Mouse (Mus musculus): ENCODE measurements around the gene Chchd1.

DNA sequence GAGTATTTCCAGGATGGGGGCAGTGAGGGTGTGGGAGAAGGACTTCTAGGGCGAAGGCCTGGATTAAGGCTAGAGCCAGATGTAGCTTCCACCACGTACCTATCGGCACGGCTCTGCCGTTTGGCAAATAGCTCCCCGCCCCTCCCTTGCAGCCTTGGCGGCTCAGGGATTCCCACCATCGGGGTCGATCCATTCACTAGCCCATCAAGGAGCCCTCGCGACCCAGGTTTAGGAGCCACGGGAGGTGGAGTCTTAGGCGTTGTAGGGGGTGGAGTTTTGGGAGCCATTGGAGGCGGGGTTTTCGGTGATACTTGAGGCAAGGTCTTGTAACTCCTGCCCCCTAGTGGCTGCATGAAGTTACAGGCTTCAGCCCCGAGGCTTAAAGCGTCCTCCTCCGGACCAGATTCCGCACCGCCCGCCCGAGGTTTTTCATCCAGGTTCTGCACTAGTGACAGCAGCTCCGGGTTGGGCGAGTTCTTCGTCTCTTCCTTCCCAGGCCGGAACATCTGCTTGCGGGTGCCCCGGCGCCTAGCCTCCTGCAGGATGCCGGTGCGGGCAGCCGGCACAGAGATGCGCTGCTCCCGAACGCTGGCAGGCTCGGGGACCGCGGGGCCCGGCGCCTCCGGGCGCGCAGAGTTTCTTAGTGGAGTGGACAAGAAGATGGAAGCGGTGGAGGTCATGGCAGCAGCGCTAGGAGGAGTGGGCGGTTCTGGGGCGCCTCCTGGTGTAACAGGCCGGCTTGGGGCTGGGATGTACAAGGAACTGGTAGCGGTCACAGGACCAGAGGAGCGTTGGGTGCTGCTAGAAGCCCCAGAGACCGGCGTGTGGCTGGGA, 41.8 kb upstream of the Chchd1 start:
- peak; percentile 58 for TF ChIP-seq POLR2A (IDR thresholded peaks at IDR 0.05; ENCODE audit: insufficient read length, low read depth)
- no peak for TF ChIP-seq REST (IDR thresholded peaks at IDR 0.05; ENCODE audit: insufficient read depth, insufficient read length)
